Mouse (Mus musculus) neural tube, embryonic 10.5 days (tissue): ENCODE data around the gene Nmral1.

Experiments used
- DNase-seq: peaks from one replicate; pipeline ENCODE4 v3.0.0-alpha.2; 2017; ENCODE audit warnings: low spot score; ENCODE audit errors: extremely low spot score

The Nmral1 gene

GRCm38 (mm10) chr16:4718753-4719518 is at the start of gene Nmral1:
Nmral1 (minus strand) TSS chr16:4719356.
- peak; percentile 87 for DNase-seq

- no peak for DNase-seq
Measured at GRCm38 (mm10) chr16:4768719-4769118, 49.6 kb upstream of the Nmral1 start.

- no peak for DNase-seq
Measured at GRCm38 (mm10) chr16:4767012-4767790, 48.0 kb upstream of the Nmral1 start.

GRCm38 (mm10) chr16:4765852-4766251 is 46.7 kb upstream of the Nmral1 start:
- no peak for DNase-seq

GRCm38 (mm10) chr16:4763276-4763675 is 44.1 kb upstream of the Nmral1 start:
- DNase-seq, result no peak

GRCm38 (mm10) chr16:4762437-4762836 is 43.3 kb upstream of the Nmral1 start:
- no peak for DNase-seq

GRCm38 (mm10) chr16:4756660-4757335 is 37.6 kb upstream of the Nmral1 start:
- DNase-seq, result peak; percentile 28

GRCm38 (mm10) chr16:4754045-4754444 is 34.9 kb upstream of the Nmral1 start:
- DNase-seq, result no peak

- no peak for DNase-seq
Measured at GRCm38 (mm10) chr16:4752155-4752554, 33.0 kb upstream of the Nmral1 start.

- no peak for DNase-seq
Measured at GRCm38 (mm10) chr16:4742186-4742585, 23.0 kb upstream of the Nmral1 start.

- DNase-seq, result no peak
Measured at GRCm38 (mm10) chr16:4739994-4740393, 20.8 kb upstream of the Nmral1 start.

GRCm38 (mm10) chr16:4736262-4736661 is 17.1 kb upstream of the Nmral1 start:
- no peak for DNase-seq

- no peak for DNase-seq
Measured at GRCm38 (mm10) chr16:4730776-4731358, 11.7 kb upstream of the Nmral1 start.

GRCm38 (mm10) chr16:4727963-4728362 is 8.8 kb upstream of the Nmral1 start:
- no peak for DNase-seq

- no peak for DNase-seq
Measured at GRCm38 (mm10) chr16:4727526-4727925, 8.4 kb upstream of the Nmral1 start.

- DNase-seq, result no peak
Measured at GRCm38 (mm10) chr16:4726528-4727128, 7.5 kb upstream of the Nmral1 start.

- DNase-seq, result peak; percentile 94
Measured at GRCm38 (mm10) chr16:4725780-4726527, 6.8 kb upstream of the Nmral1 start, which contains the start of gene Hmox2. Hmox2 (plus strand) TSS chr16:4726361.

GRCm38 (mm10) chr16:4725266-4725665 is 6.1 kb upstream of the Nmral1 start:
- no peak for DNase-seq

GRCm38 (mm10) chr16:4722915-4723209 is 3.7 kb upstream of the Nmral1 start:
- DNase-seq, result no peak

GRCm38 (mm10) chr16:4722128-4722914 is 3.2 kb upstream of the Nmral1 start:
- no peak for DNase-seq
